ENCODE assay signal across 32 mouse cellular contexts in the genomic region with DNA sequence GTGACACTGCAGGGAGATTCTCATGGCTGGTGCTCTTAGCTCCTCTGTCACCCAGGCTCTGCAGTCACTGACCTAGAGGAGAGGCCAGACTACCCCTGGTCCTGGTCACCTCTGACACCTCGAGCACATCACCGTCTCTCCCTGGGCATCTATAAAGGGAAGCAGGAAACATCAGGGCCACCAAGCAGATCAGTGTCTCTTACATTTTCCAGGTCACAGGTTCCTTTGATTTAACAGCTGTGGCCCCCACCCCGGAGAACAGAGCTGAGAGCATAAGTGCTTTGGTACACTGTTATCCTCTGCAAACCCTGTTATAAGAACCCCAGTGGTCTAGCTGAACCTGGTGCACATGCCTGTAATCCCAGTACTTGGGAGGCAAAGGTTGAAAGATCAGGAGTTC. TPM values are rescaled to one million over a fixed set of nuclear protein-coding genes. Genes with fewer than 3 reads are reported as not detected.
DNase-seq lines count a peak whose midpoint lies in the region; ATAC-seq and TF ChIP-seq lines count a peak whose summit lies in the region.
"Had no signal": no experiment of that assay in that cellular context is flagged by ENCODE, and none has a peak within 500 bp of the region (broad histone marks: within the 10 kb centered on the region; RNA-seq: fewer than 3 reads in every experiment).

No protein-coding gene starts in this region.

- H3K4me3 ChIP-seq in heart, embryonic 16.5 days (ENCODE audit: low read length), result no peak overlapping the region
- no peak overlapping the region for H3K4me3 ChIP-seq in spleen, adult 2 months (ENCODE audit: extremely low read depth, insufficient read depth, insufficient read length)
- H3K4me3 ChIP-seq: forebrain, embryonic 10.5 days; gastrocnemius, adult 2 months; heart, embryonic 12.5 days; heart, embryonic 15.5 days; hindbrain, embryonic 12.5 days; hindbrain, embryonic 15.5 days had no signal

- no peak for TF ChIP-seq CTCF in spleen, adult 2 months (IDR thresholded peaks at IDR 0.05; ENCODE audit: extremely low read depth, insufficient read depth, insufficient read length, insufficient replicate concordance)

- H3K27ac ChIP-seq in heart, embryonic 16.5 days (ENCODE audit: low read length), result peak overlapping the region; percentile 39; the same call in 1 of the 2 replicates
- H3K27ac ChIP-seq in spleen, adult 2 months (ENCODE audit: insufficient read depth, low read length), result peak overlapping the region; percentile 20; the same call in 1 of the 2 replicates
- H3K27ac ChIP-seq: forebrain, embryonic 10.5 days; gastrocnemius, adult 2 months; heart, embryonic 15.5 days; hindbrain, embryonic 12.5 days; hindbrain, embryonic 15.5 days had no signal

- ATAC-seq in heart, embryonic 16.5 days (replicated peaks; ENCODE audit: extremely low read depth, insufficient read depth, low FRiP score), result no peak
- no peak for ATAC-seq in granulocyte monocyte progenitor cell, adult 5-6 weeks (replicated peaks; ENCODE audit: poor library complexity, severe bottlenecking)
- ATAC-seq: activated CD4-positive, CD25-positive, alpha-beta regulatory T cell, adult 4 months; forebrain, embryonic 14.5 days; forebrain, postnatal 0 days had no signal

- H3K9ac ChIP-seq in heart, embryonic 16.5 days (ENCODE audit: low read length), result no peak overlapping the region
- H3K9ac ChIP-seq: forebrain, postnatal 0 days; heart, embryonic 12.5 days; heart, embryonic 15.5 days; hindbrain, embryonic 12.5 days; hindbrain, embryonic 15.5 days had no signal

- intact Hi-C loops in heart, postnatal 10 days (cut with DNase I), result no loop called here

- H3K4me2 ChIP-seq in heart, embryonic 16.5 days (ENCODE audit: low read depth, low read length), result no peak overlapping the region
- H3K4me2 ChIP-seq: heart, embryonic 12.5 days; heart, embryonic 15.5 days; hindbrain, embryonic 12.5 days; hindbrain, embryonic 15.5 days had no signal

- 61% methylated on average over 3 of the region's 3 CpGs for WGBS in heart, embryonic 16.5 days
- 52% methylated on average over 3 of the region's 3 CpGs for whole genome bisulfite sequencing in spleen, adult 2 months

- no peak for DNase-seq in heart, postnatal 10 days
- no peak for DNase-seq in spleen, adult 2 months (ENCODE audit: low read depth in 1 of 2, low spot score in 2 of 2)
- DNase-seq in spleen, postnatal 10 days (ENCODE audit: low spot score in 2 of 2), result no peak
- peak; percentile 70 for DNase-seq in thymus, postnatal 25 days
- DNase-seq in embryo, embryonic 10.5 days (ENCODE audit: low spot score), result no peak
- DNase-seq: adrenal gland, adult 8-10 months; adrenal gland, postnatal 25 days; cerebellum, adult 11-12 months; cerebellum, adult 8-10 months; cerebellum, postnatal 10 days; cerebellum, postnatal 36 days; forebrain, postnatal 0 days; gastrocnemius, adult 2 months; gastrocnemius, postnatal 14 days; heart, adult 18-20 months had no signal

- no peak for TF ChIP-seq POLR2A in spleen, adult 2 months (IDR thresholded peaks at IDR 0.05; ENCODE audit: low read depth, low read length)

- no peaks in the 10 kb centered on the region for H3K9me3 ChIP-seq in heart, embryonic 16.5 days (replicated peaks; ENCODE audit: control insufficient read depth, low read length)
- H3K9me3 ChIP-seq: forebrain, embryonic 10.5 days; heart, embryonic 12.5 days; heart, embryonic 15.5 days; hindbrain, embryonic 12.5 days; hindbrain, embryonic 15.5 days had no signal

- no peaks in the 10 kb centered on the region for H3K27me3 ChIP-seq in heart, embryonic 16.5 days (ENCODE audit: control insufficient read depth, insufficient read depth, low read length)
- H3K27me3 ChIP-seq in spleen, adult 2 months (ENCODE audit: control insufficient read depth, insufficient read depth, low read length), result no peaks in the 10 kb centered on the region
- H3K27me3 ChIP-seq: heart, embryonic 12.5 days; heart, embryonic 15.5 days; hindbrain, embryonic 12.5 days; hindbrain, embryonic 15.5 days had no signal

- H3K36me3 ChIP-seq in heart, embryonic 16.5 days (ENCODE audit: control insufficient read depth, insufficient read depth), result no peaks in the 10 kb centered on the region
- H3K36me3 ChIP-seq in spleen, adult 2 months (ENCODE audit: control insufficient read depth, insufficient read depth, low read length), result no peaks in the 10 kb centered on the region
- H3K36me3 ChIP-seq: forebrain, embryonic 10.5 days; heart, embryonic 12.5 days; heart, embryonic 15.5 days; hindbrain, embryonic 12.5 days; hindbrain, embryonic 15.5 days had no signal

- no peaks in the 10 kb centered on the region for H3K4me1 ChIP-seq in heart, embryonic 16.5 days (ENCODE audit: control insufficient read depth, insufficient read depth, low read length)
- no peaks in the 10 kb centered on the region for H3K4me1 ChIP-seq in spleen, adult 2 months (ENCODE audit: control insufficient read depth, insufficient read depth, insufficient read length)
- H3K4me1 ChIP-seq: forebrain, embryonic 10.5 days; heart, embryonic 12.5 days; heart, embryonic 15.5 days; hindbrain, embryonic 12.5 days; hindbrain, embryonic 15.5 days had no signal

RNA-seq across cellular contexts. Expression of a gene that starts 10.4 kb away (rescaled TPM):
- 3.0 and 17.6 TPM in 2 replicates for polyA plus RNA-seq in heart, embryonic 16.5 days (2015; fragmentation: Nextera tagmentation; extraction: Ambion mirVana)
- under 1 TPM; 0.74 to 0.79 TPM for total RNA-seq in heart, postnatal 10 days (2021)
- polyA plus RNA-seq in spleen, adult 2 months (2012; rRNA removed), result 25.6 and 30.2 TPM in 2 replicates
- total RNA-seq in granulocyte monocyte progenitor cell, adult 5-6 weeks (2014; fragmentation: Nextera tagmentation), result not detected in 2 replicates
- total RNA-seq in granulocyte monocyte progenitor cell, adult 5-6 weeks (2017), result not detected in 2 replicates
- total RNA-seq: adrenal gland, postnatal 25 days; ES-E14; forebrain, postnatal 0 days; gastrocnemius, adult 2 months; gastrocnemius, postnatal 14 days; heart, postnatal 25 days; hematopoietic stem cell, adult 5-6 weeks had no signal
- polyA plus RNA-seq: brain, embryonic 14.5 days; cortical plate, adult 2 months; embryonic facial prominence, embryonic 11.5 days; embryonic facial prominence, embryonic 14.5 days; forebrain, embryonic 14.5 days; forebrain, postnatal 0 days; frontal cortex, adult 2 months; heart, embryonic 12.5 days; heart, embryonic 15.5 days; hindbrain, embryonic 12.5 days; hindbrain, embryonic 15.5 days had no signal

RNA-seq across cellular contexts. Expression of a gene that starts 11.0 kb away (rescaled TPM):
- polyA plus RNA-seq in heart, embryonic 16.5 days (2015; fragmentation: Nextera tagmentation; extraction: Ambion mirVana), result 118 and 136 TPM in 2 replicates
- total RNA-seq in heart, postnatal 10 days (2021), result 100 to 1,000 TPM; 361 to 384 TPM
- 0.48 and 0.66 TPM in 2 replicates for polyA plus RNA-seq in spleen, adult 2 months (2012; rRNA removed)
- not detected in 2 replicates for total RNA-seq in granulocyte monocyte progenitor cell, adult 5-6 weeks (2014; fragmentation: Nextera tagmentation)
- total RNA-seq in granulocyte monocyte progenitor cell, adult 5-6 weeks (2017), result not detected in 2 replicates
- total RNA-seq: hematopoietic stem cell, adult 5-6 weeks had no signal
- polyA plus RNA-seq: activated CD4-positive, CD25-positive, alpha-beta regulatory T cell, adult 4 months had no signal

RNA-seq across cellular contexts. Expression of a gene that starts 40.2 kb away (rescaled TPM):
- 1.5 and 12.2 TPM in 2 replicates for polyA plus RNA-seq in heart, embryonic 16.5 days (2015; fragmentation: Nextera tagmentation; extraction: Ambion mirVana)
- total RNA-seq in heart, postnatal 10 days (2021), result 1 to 10 TPM in 1 of 2 experiments, under 1 TPM in 1; 0.60 to 2.6 TPM
- 24.9 and 28.5 TPM in 2 replicates for polyA plus RNA-seq in spleen, adult 2 months (2012; rRNA removed)
- not detected in 2 replicates for total RNA-seq in granulocyte monocyte progenitor cell, adult 5-6 weeks (2014; fragmentation: Nextera tagmentation)
- not detected in 2 replicates for total RNA-seq in granulocyte monocyte progenitor cell, adult 5-6 weeks (2017)
- total RNA-seq: forebrain, postnatal 0 days; gastrocnemius, adult 2 months; hematopoietic stem cell, adult 5-6 weeks had no signal
- polyA plus RNA-seq: brain, embryonic 14.5 days; cortical plate, adult 2 months; embryonic facial prominence, embryonic 11.5 days; embryonic facial prominence, embryonic 14.5 days; forebrain, embryonic 10.5 days; forebrain, embryonic 14.5 days; forebrain, postnatal 0 days; heart, embryonic 12.5 days; heart, embryonic 15.5 days; hindbrain, embryonic 12.5 days; hindbrain, embryonic 15.5 days had no signal

Comparison
In these comparisons a context has a peak if more than half of its experiments do, and no peak if none do; other contexts are left out.
1. RNA of a gene that starts 11.0 kb away (total RNA-seq): 361 to 384 TPM in heart, postnatal 10 days; not detected in granulocyte monocyte progenitor cell, adult 5-6 weeks; every median in the first group is over 100 times any median in the second.